Mouse (Mus musculus) thymus, adult 2 months (tissue): ENCODE data around the gene Synpo2.

Experiments
- CTCF ChIP-seq: fragments of 200-500 bp; IDR thresholded peaks from 2 replicates; pipeline ENCODE4 v1.5.1; 2012; ENCODE audit warnings: mild to moderate bottlenecking, control low read depth, low read length, moderate library complexity, borderline replicate concordance; ENCODE audit not compliant: control insufficient read depth, poor library complexity, insufficient read depth; ENCODE audit errors: extremely low read depth
- POLR2A ChIP-seq: fragments of 200-500 bp; IDR thresholded peaks from 2 replicates; pipeline ENCODE4 v1.6.1; 2012; ENCODE audit warnings: mild to moderate bottlenecking, low read length, control low read depth, moderate library complexity; ENCODE audit not compliant: control insufficient read depth, poor library complexity, insufficient read depth; ENCODE audit errors: extremely low read depth

GRCm38 (mm10) chr3:123142298-123142697 is 93.7 kb downstream of the Synpo2 start:
- TF ChIP-seq CTCF = no peak
- no peak for TF ChIP-seq POLR2A
